ENCODE assay signal across 14 mouse cellular contexts in the genomic region with DNA sequence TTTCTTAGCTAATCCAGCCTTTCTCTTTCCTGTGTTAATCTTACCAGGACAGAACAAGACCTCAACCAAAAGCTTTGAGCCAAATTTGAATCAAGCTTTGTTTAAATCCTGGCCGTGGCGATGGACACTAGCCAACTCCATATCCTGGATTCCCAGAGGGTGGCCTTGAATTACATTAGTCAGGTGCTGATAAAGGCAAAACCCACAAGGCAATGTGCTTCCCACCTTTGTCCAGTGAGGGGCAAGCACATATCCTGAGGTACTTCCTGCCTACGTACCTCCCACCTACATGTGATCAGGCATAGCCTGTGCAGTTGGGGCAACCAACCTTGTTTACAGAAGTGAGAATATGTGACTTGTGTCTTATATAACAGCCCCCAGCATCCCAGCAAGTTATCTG. TPM values are rescaled to one million over a fixed set of nuclear protein-coding genes. Genes with fewer than 3 reads are reported as not detected.
A peak's percentile ranks its signal among the peaks of the same experiment; 100 is the strongest.
DNase-seq lines count a peak whose midpoint lies in the region; ATAC-seq and TF ChIP-seq lines count a peak whose summit lies in the region.
"Had no signal": no experiment of that assay in that cellular context is flagged by ENCODE, and none has a peak within 500 bp of the region (broad histone marks: within the 10 kb centered on the region; RNA-seq: fewer than 3 reads in every experiment).

No protein-coding gene starts in this region.

- 43% methylated on average over 3 of the region's 3 CpGs for WGBS in heart, postnatal 0 days
- WGBS in heart, embryonic 11.5 days (ENCODE audit: insufficient replicate concordance): 74% methylated on average over 3 of the region's 3 CpGs
- WGBS in stomach, embryonic 16.5 days: 62% methylated on average over 3 of the region's 3 CpGs
- WGBS in stomach, postnatal 0 days: 48% methylated on average over 3 of the region's 3 CpGs

- TF ChIP-seq CTCF in heart, postnatal 0 days (IDR thresholded peaks at IDR 0.05; ENCODE audit: low read depth): no peak
- TF ChIP-seq CTCF in stomach, postnatal 0 days (IDR thresholded peaks at IDR 0.05; ENCODE audit: low read depth): no peak

- H3K4me2 ChIP-seq in heart, postnatal 0 days (ENCODE audit: low read depth, low read length): no peak overlapping the region
- H3K4me2 ChIP-seq in heart, embryonic 11.5 days: no peak overlapping the region
- H3K4me2 ChIP-seq in stomach, embryonic 16.5 days (ENCODE audit: low read depth, low read length): no peak overlapping the region
- no peak overlapping the region for H3K4me2 ChIP-seq in stomach, postnatal 0 days (replicated peaks; ENCODE audit: low read depth)
- H3K4me2 ChIP-seq: liver, embryonic 11.5 days; neural tube, embryonic 15.5 days had no signal

- no peaks in the 10 kb centered on the region for H3K36me3 ChIP-seq in heart, postnatal 0 days (replicated peaks; ENCODE audit: control insufficient read depth, insufficient read depth, low read length)
- H3K36me3 ChIP-seq in heart, embryonic 11.5 days (ENCODE audit: control insufficient read depth, insufficient read depth, low read length): no peaks in the 10 kb centered on the region; the same call in 1 of the 2 replicates
- no peaks in the 10 kb centered on the region for H3K36me3 ChIP-seq in stomach, embryonic 16.5 days (ENCODE audit: control insufficient read depth, insufficient read depth, low read length)
- no peaks in the 10 kb centered on the region for H3K36me3 ChIP-seq in stomach, postnatal 0 days (ENCODE audit: control insufficient read depth, insufficient read depth, low read length)
- H3K36me3 ChIP-seq: neural tube, embryonic 15.5 days had no signal

- H3K27me3 ChIP-seq in heart, postnatal 0 days (ENCODE audit: control insufficient read depth, insufficient read depth, low read length): no peaks in the 10 kb centered on the region
- no peaks in the 10 kb centered on the region for H3K27me3 ChIP-seq in heart, embryonic 11.5 days (ENCODE audit: control insufficient read depth, insufficient read depth, low read length)
- H3K27me3 ChIP-seq in stomach, embryonic 16.5 days (ENCODE audit: control insufficient read depth, insufficient read depth, low read length): no peaks in the 10 kb centered on the region
- no peaks in the 10 kb centered on the region for H3K27me3 ChIP-seq in stomach, postnatal 0 days (ENCODE audit: control insufficient read depth, insufficient read depth, low read length)
- H3K27me3 ChIP-seq: neural tube, embryonic 15.5 days had no signal

- no peak overlapping the region for H3K4me3 ChIP-seq in heart, postnatal 0 days (ENCODE audit: low read depth, low read length)
- H3K4me3 ChIP-seq in heart, embryonic 11.5 days (ENCODE audit: low read depth, low read length): no peak overlapping the region
- no peak overlapping the region for H3K4me3 ChIP-seq in stomach, embryonic 16.5 days (replicated peaks; ENCODE audit: low read length)
- no peak overlapping the region for H3K4me3 ChIP-seq in stomach, postnatal 0 days (ENCODE audit: low read depth, low read length)
- H3K4me3 ChIP-seq: neural tube, embryonic 15.5 days had no signal

- H3K9ac ChIP-seq in heart, postnatal 0 days (replicated peaks; ENCODE audit: low read depth, low read length): no peak overlapping the region
- H3K9ac ChIP-seq in heart, embryonic 11.5 days (ENCODE audit: low read depth, low read length): no peak overlapping the region
- H3K9ac ChIP-seq in stomach, embryonic 16.5 days (ENCODE audit: low read length): no peak overlapping the region
- H3K9ac ChIP-seq in stomach, postnatal 0 days (ENCODE audit: low read length): no peak overlapping the region
- H3K9ac ChIP-seq: neural tube, embryonic 15.5 days had no signal

- ATAC-seq in heart, postnatal 0 days (ENCODE audit: insufficient read depth, low read depth): peak; percentile 53
- ATAC-seq in heart, embryonic 11.5 days (replicated peaks; ENCODE audit: insufficient number of reproducible peaks, low FRiP score, low TSS enrichment): no peak
- peak; percentile 28; the same call in 1 of the 2 replicates for ATAC-seq in stomach, embryonic 16.5 days (ENCODE audit: insufficient read depth, low FRiP score)
- no peak for ATAC-seq in stomach, postnatal 0 days (ENCODE audit: low FRiP score, low TSS enrichment)

- H3K4me1 ChIP-seq in heart, postnatal 0 days (ENCODE audit: control insufficient read depth, insufficient read depth): peaks cover 14% of the 10 kb centered on the region
- no peaks in the 10 kb centered on the region for H3K4me1 ChIP-seq in heart, embryonic 11.5 days (ENCODE audit: control insufficient read depth, insufficient read depth, low read length)
- H3K4me1 ChIP-seq in stomach, embryonic 16.5 days (ENCODE audit: control insufficient read depth, insufficient read depth, low read length): peaks cover 4% of the 10 kb centered on the region; the same call in 1 of the 2 replicates
- no peaks in the 10 kb centered on the region for H3K4me1 ChIP-seq in stomach, postnatal 0 days (replicated peaks; ENCODE audit: control insufficient read depth, insufficient read depth)
- H3K4me1 ChIP-seq: neural tube, embryonic 15.5 days had no signal

- no peak overlapping the region for H3K27ac ChIP-seq in heart, postnatal 0 days (ENCODE audit: low read depth)
- H3K27ac ChIP-seq in heart, embryonic 11.5 days (ENCODE audit: low read depth, low read length): no peak overlapping the region
- H3K27ac ChIP-seq in stomach, embryonic 16.5 days (ENCODE audit: low read length): 0 out of 2 replicates have a peak overlapping the region, but pooled peaks have one; percentile 13
- no peak overlapping the region for H3K27ac ChIP-seq in stomach, postnatal 0 days (replicated peaks)
- H3K27ac ChIP-seq: neural tube, embryonic 15.5 days had no signal

- H3K9me3 ChIP-seq in heart, postnatal 0 days (replicated peaks; ENCODE audit: control insufficient read depth, low read length): no peaks in the 10 kb centered on the region
- no peaks in the 10 kb centered on the region for H3K9me3 ChIP-seq in heart, embryonic 11.5 days (replicated peaks; ENCODE audit: control insufficient read depth, low read length)
- H3K9me3 ChIP-seq in stomach, embryonic 16.5 days (replicated peaks; ENCODE audit: control insufficient read depth, low read length): no peaks in the 10 kb centered on the region
- no peaks in the 10 kb centered on the region for H3K9me3 ChIP-seq in stomach, postnatal 0 days (ENCODE audit: control insufficient read depth, low read length)
- H3K9me3 ChIP-seq: neural tube, embryonic 15.5 days had no signal

- DNase-seq in adrenal gland, postnatal 10 days: peak; percentile 46
- no peak for DNase-seq in adrenal gland, adult 8-10 months
- peak; percentile 30 for DNase-seq in heart, postnatal 0 days (ENCODE audit: low spot score)
- DNase-seq in stomach, postnatal 0 days (ENCODE audit: low spot score): no peak
- no peak for DNase-seq in spleen, postnatal 10 days (ENCODE audit: low spot score in 2 of 2)
- no peak for DNase-seq in c-Kit-positive CD71-positive TER-119-positive erythroid progenitor cells, embryonic 14.5 days (ENCODE audit: low spot score)
- DNase-seq: B cell, adult 2 months; heart, adult 11 months; kidney, postnatal 25 days; retina, postnatal 1 day had no signal

- TF ChIP-seq EP300 in heart, postnatal 0 days (IDR thresholded peaks at IDR 0.05; ENCODE audit: low read depth): no peak
- TF ChIP-seq EP300 in stomach, postnatal 0 days (optimal IDR thresholded peaks at IDR 0.05): no peak

RNA-seq across cellular contexts. Expression of gene Muc13, which starts 18.9 kb away (rescaled TPM):
- under 1 TPM; 0.09 to 0.18 TPM for total RNA-seq in adrenal gland, postnatal 10 days (2021)
- total RNA-seq in adrenal gland, adult 8-10 months (2022): under 1 TPM in 1 of 4 experiments, not detected in 3; 0.09 TPM
- not detected in 2 replicates for total RNA-seq in heart, postnatal 0 days (2014; rRNA removed; ENCODE audit: low replicate concordance)
- polyA plus RNA-seq in heart, postnatal 0 days (2015; fragmentation: Nextera tagmentation; extraction: Ambion mirVana): not detected in 2 replicates
- polyA plus RNA-seq in heart, embryonic 11.5 days (2014; fragmentation: Nextera tagmentation; extraction: Ambion mirVana): 0.39 and 0.56 TPM in 2 replicates
- 31.5 and 37.0 TPM in 2 replicates for polyA plus RNA-seq in stomach, embryonic 16.5 days (2015; fragmentation: Nextera tagmentation; extraction: Ambion mirVana)
- 8.7 and 10.6 TPM in 2 replicates for polyA plus RNA-seq in stomach, postnatal 0 days (2015; fragmentation: Nextera tagmentation; extraction: Ambion mirVana)
- polyA plus RNA-seq: neural tube, embryonic 15.5 days had no signal

RNA-seq across cellular contexts. Expression of gene Itgb5, which starts 54.5 kb away (rescaled TPM):
- total RNA-seq in adrenal gland, postnatal 10 days (2021): 100 to 1,000 TPM; 106 to 114 TPM
- 100 to 1,000 TPM; 230 to 292 (median 261) TPM for total RNA-seq in adrenal gland, adult 8-10 months (2022)
- total RNA-seq in heart, postnatal 0 days (2014; rRNA removed; ENCODE audit: low replicate concordance): 116 and 134 TPM in 2 replicates
- polyA plus RNA-seq in heart, postnatal 0 days (2015; fragmentation: Nextera tagmentation; extraction: Ambion mirVana): 33.4 and 35.6 TPM in 2 replicates
- 42.4 and 49.8 TPM in 2 replicates for polyA plus RNA-seq in heart, embryonic 11.5 days (2014; fragmentation: Nextera tagmentation; extraction: Ambion mirVana)
- 15.0 and 15.2 TPM in 2 replicates for polyA plus RNA-seq in stomach, embryonic 16.5 days (2015; fragmentation: Nextera tagmentation; extraction: Ambion mirVana)
- polyA plus RNA-seq in stomach, postnatal 0 days (2015; fragmentation: Nextera tagmentation; extraction: Ambion mirVana): 26.0 and 29.9 TPM in 2 replicates

Comparison
In these comparisons a context has a peak if more than half of its experiments do, and no peak if none do; other contexts are left out.
1. DNase-seq: peak in adrenal gland, postnatal 10 days (single experiment) and heart, postnatal 0 days (single experiment); none in adrenal gland, adult 8-10 months (single experiment), stomach, postnatal 0 days (single experiment), spleen, postnatal 10 days (0 of 2) and c-Kit-positive CD71-positive TER-119-positive erythroid progenitor cells, embryonic 14.5 days (single experiment).
2. ATAC-seq: peak in heart, postnatal 0 days (single experiment) and stomach, embryonic 16.5 days (single experiment); none in heart, embryonic 11.5 days (single experiment) and stomach, postnatal 0 days (single experiment).